Mouse (Mus musculus) liver, embryonic 13.5 days (tissue): ENCODE measurements at regions not wholly inside any gene's neighbourhood (a gene's known extent, or its start where the extent isn't known, plus 50 kb on each side); places are given as distances from the start of the nearest gene placed in this dataset.
A peak's percentile ranks its signal among the peaks of the same experiment; 100 is the strongest.

Experiments
- ATAC-seq: fragments of 200-750 bp; cut with Nextera tagmentation; 2 replicates; pipeline ENCODE4 v1.8.0; 2017; ENCODE audit warnings: low read depth, mild to moderate bottlenecking, moderate number of reproducible peaks, moderate library complexity
- DNase-seq: peaks from one replicate; pipeline ENCODE4 v3.0.0; 2022
- H3K27ac ChIP-seq: fragments of 300-500 bp; sonication (generic); 2 replicates; pipeline ENCODE4 v1.5.1; 2015; ENCODE audit warnings: moderate library complexity, mild to moderate bottlenecking, inconsistent platforms
- H3K27me3 ChIP-seq: fragments of 300-500 bp; sonication (generic); 2 replicates; pipeline ENCODE4 v1.6.1; 2015; ENCODE audit warnings: mild to moderate bottlenecking, inconsistent platforms
- H3K36me3 ChIP-seq: fragments of 300-500 bp; sonication (generic); 2 replicates; pipeline ENCODE4 v1.6.1; 2015; ENCODE audit warnings: mild to moderate bottlenecking, inconsistent platforms
- H3K4me1 ChIP-seq: fragments of 300-500 bp; sonication (generic); replicated peaks from 2 replicates; pipeline ENCODE4 v1.6.1; 2015; ENCODE audit warnings: inconsistent platforms
- H3K4me2 ChIP-seq: fragments of 300-500 bp; sonication (generic); 2 replicates; pipeline ENCODE4 v1.6.1; 2015; ENCODE audit warnings: inconsistent platforms, mild to moderate bottlenecking, moderate library complexity
- H3K4me3 ChIP-seq: fragments of 300-500 bp; sonication (generic); replicated peaks from 2 replicates; pipeline ENCODE4 v1.5.1; 2015; ENCODE audit warnings: mild to moderate bottlenecking, inconsistent platforms
- H3K9ac ChIP-seq: fragments of 300-500 bp; sonication (generic); 2 replicates; pipeline ENCODE4 v1.6.1; 2015; ENCODE audit warnings: mild to moderate bottlenecking, inconsistent platforms
- H3K9me3 ChIP-seq: fragments of 300-500 bp; sonication (generic); replicated peaks from 2 replicates; pipeline ENCODE4 v1.6.1; 2016; ENCODE audit warnings: inconsistent platforms
- WGBS: fragments of 180-500 bp; shearing (Covaris S2); methylation state at CpG from one replicate; pipeline ENCODE4 v1.1.7; 2015; ENCODE audit not compliant: insufficient replicate concordance; 5-methylcytosine and 5-hydroxymethylcytosine counted together

GRCm38 (mm10) chr5:106365094-106365493 lies 92.9 kb downstream of the Barhl2 start:
- Histone ChIP-seq H3K4me2 (no peak overlapping the region), H3K9ac (no peak overlapping the region), H3K9me3 (no peaks in the 10 kb centered on the region), H3K27ac (no peak overlapping the region), H3K27me3 (no peaks in the 10 kb centered on the region), H3K4me1 (no peaks in the 10 kb centered on the region), H3K36me3 (no peaks in the 10 kb centered on the region), H3K4me3 (no peak overlapping the region)
- DNase-seq (no peak), ATAC-seq (no peak)
- 42% methylated on average over 8 of the region's 8 CpGs for WGBS

DNA sequence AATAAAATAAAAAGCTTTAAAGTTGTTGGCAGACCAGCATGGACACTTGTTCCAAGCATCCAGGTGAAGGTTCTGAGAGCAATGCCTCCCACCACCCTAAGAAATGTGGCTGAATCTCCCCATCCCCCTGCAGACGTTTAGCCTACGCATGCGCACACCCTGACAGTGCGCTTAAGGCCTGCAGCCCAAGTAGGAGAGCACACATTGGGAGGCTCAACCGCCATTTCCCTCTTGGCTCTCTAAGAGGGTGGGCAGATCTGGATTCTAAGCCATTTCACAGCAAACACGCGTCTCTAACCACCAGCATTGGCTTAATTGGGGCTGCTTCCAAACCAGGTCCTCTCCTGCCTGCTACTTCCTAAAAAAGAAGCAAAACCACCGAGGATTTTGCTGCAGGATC lies 106.6 kb downstream of the Barhl2 start:
- no peak overlapping the region for H3K4me3 ChIP-seq
- no peaks in the 10 kb centered on the region for H3K4me1 ChIP-seq
- DNase-seq, result no peak
- ATAC-seq, result no peak
- H3K9ac ChIP-seq, result no peak overlapping the region
- WGBS, result 72% methylated on average over 8 of the region's 8 CpGs
- H3K9me3 ChIP-seq, result no peaks in the 10 kb centered on the region
- H3K4me2 ChIP-seq, result no peak overlapping the region
- no peaks in the 10 kb centered on the region for H3K36me3 ChIP-seq
- no peak overlapping the region for H3K27ac ChIP-seq
- no peaks in the 10 kb centered on the region for H3K27me3 ChIP-seq

DNA sequence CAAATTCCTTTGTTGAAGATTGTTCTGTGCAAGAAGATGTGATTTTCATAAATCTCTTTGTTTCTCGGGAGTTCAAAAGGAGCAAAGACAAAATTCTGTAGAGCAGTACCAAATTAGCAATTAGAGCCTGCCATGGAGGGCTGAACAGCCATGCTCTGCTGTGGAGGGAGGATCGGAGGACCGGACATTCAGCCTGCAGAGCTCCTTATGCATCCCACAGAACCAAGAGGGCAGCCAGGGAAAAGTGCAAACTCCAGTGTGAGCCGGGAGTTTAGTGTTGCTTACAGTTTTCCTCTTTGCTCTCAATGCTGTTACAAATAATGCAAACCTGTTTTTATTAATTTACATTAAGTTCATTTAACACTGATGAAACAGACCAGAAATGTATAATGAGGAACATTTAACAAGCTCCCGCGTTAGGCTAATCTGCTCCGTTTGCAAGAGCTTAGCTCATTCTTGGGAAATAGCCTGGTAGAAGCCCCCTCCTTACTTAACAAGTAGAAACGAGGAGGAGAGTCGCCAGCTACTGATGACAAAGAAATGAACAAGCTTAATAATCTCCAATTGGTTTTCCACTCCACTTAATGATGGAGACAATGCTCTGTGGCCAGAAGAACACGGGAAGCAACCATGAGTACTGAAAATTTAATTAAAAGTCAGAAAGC lies 108.0 kb downstream of the Barhl2 start:
- Histone ChIP-seq H3K9ac (no peak overlapping the region), H3K27me3 (no peaks in the 10 kb centered on the region), H3K4me1 (no peaks in the 10 kb centered on the region), H3K4me2 (no peak overlapping the region), H3K36me3 (no peaks in the 10 kb centered on the region), H3K4me3 (no peak overlapping the region), H3K27ac (no peak overlapping the region), H3K9me3 (no peaks in the 10 kb centered on the region)
- DNase-seq (no peak), ATAC-seq (no peak)
- 59% methylated on average over 10 of the region's 10 CpGs for WGBS

DNA sequence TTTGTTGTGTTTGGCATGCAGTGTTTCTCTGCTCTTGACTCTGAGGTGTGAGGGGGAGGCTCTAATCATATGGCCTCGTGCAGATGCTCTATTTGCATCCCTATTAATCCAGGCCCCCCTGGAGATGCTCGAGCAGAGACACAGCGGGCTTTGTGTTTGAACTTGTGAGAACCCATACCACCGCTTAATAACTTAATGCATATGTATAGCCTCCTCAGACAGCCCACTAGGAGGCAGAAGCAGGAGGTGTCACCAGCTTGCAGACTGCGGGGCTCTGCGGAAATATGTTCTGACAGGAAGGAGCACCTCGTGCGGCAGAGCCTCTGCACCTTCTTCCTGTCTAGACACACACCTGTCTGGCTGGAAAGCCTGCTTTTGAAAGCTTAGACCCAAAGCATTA lies 113.7 kb downstream of the Barhl2 start:
- Histone ChIP-seq H3K27ac (no peak overlapping the region), H3K9me3 (no peaks in the 10 kb centered on the region), H3K4me1 (no peaks in the 10 kb centered on the region), H3K36me3 (no peaks in the 10 kb centered on the region), H3K27me3 (peaks cover 10% of the 10 kb centered on the region), H3K4me3 (no peak overlapping the region), H3K4me2 (no peak overlapping the region), H3K9ac (no peak overlapping the region)
- DNase-seq (no peak), ATAC-seq (no peak)
- 6% methylated on average over 8 of the region's 8 CpGs for WGBS

GRCm38 (mm10) chr5:106343601-106344000 lies 114.4 kb downstream of the Barhl2 start:
- Histone ChIP-seq H3K4me1 (no peaks in the 10 kb centered on the region), H3K27me3 (peaks cover 10% of the 10 kb centered on the region), H3K36me3 (no peaks in the 10 kb centered on the region), H3K4me2 (no peak overlapping the region), H3K4me3 (no peak overlapping the region), H3K27ac (no peak overlapping the region), H3K9me3 (no peaks in the 10 kb centered on the region), H3K9ac (no peak overlapping the region)
- no peak for DNase-seq
- ATAC-seq, result no peak
- WGBS, result 28% methylated on average over 6 of the region's 6 CpGs

GRCm38 (mm10) chr5:106341361-106341760 lies 116.6 kb downstream of the Barhl2 start:
- H3K4me2 ChIP-seq, result no peak overlapping the region
- no peaks in the 10 kb centered on the region for H3K36me3 ChIP-seq
- no peak overlapping the region for H3K4me3 ChIP-seq
- no peak for ATAC-seq
- no peak overlapping the region for H3K9ac ChIP-seq
- H3K4me1 ChIP-seq, result no peaks in the 10 kb centered on the region
- peaks cover 10% of the 10 kb centered on the region for H3K27me3 ChIP-seq
- no peak overlapping the region for H3K27ac ChIP-seq
- H3K9me3 ChIP-seq, result no peaks in the 10 kb centered on the region
- WGBS, result 55% methylated on average over 12 of the region's 12 CpGs
- DNase-seq, result no peak

DNA sequence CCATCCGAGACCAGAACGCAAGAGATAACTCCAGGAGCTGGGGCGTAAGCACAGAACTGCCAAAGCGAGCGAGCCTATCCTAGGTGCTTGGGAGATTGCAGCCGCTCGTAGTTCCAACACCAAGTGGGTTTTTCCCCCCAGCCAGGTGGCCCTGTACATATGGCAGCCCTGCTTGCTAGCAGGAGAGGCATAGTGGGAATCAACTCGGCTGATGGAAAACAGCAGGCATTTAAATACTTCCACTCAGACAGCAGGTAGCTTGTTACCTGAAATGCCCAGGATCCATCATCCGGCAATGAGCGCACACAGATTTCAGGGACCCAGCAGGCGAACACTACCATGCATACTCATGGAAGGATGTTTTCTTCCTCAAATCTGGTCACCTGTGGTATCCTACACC lies 122.3 kb downstream of the Barhl2 start:
- H3K9ac ChIP-seq, result no peak overlapping the region
- ATAC-seq (no peak), DNase-seq (no peak)
- H3K27me3 ChIP-seq, result no peaks in the 10 kb centered on the region
- no peak overlapping the region for H3K4me2 ChIP-seq
- no peak overlapping the region for H3K4me3 ChIP-seq
- no peaks in the 10 kb centered on the region for H3K36me3 ChIP-seq
- no peaks in the 10 kb centered on the region for H3K9me3 ChIP-seq
- WGBS, result 78% methylated on average over 11 of the region's 11 CpGs
- no peak overlapping the region for H3K27ac ChIP-seq
- no peaks in the 10 kb centered on the region for H3K4me1 ChIP-seq

DNA sequence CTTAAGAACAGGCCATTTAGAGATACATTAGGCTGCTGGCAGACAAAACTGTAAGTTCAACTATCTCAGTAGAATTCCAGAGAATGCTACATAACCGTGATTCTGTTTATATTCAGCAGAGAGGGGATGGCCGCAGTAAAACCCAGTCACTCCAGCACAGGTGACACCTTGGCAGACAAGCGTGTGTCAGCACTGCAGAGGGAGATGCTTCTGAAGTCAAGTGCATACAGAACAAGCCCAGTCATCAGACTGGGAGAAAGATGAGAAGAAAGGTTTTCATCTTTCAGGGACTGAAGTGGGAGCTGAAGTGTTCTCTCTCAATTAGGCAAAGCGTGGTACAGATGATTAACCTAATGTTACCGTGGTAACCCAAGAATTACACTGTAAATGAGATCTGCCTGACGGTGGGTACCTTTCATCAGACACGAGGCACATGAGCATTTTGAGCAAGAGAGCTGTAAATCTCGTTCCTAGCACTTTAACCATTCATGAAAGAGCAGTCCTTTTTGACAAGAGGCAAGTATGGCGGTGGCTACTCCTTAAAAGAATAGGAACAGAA lies 130.3 kb downstream of the Barhl2 start:
- Histone ChIP-seq H3K36me3 (no peaks in the 10 kb centered on the region), H3K9me3 (no peaks in the 10 kb centered on the region), H3K27ac (no peak overlapping the region), H3K4me2 (no peak overlapping the region), H3K4me1 (no peaks in the 10 kb centered on the region), H3K4me3 (no peak overlapping the region), H3K9ac (no peak overlapping the region), H3K27me3 (no peaks in the 10 kb centered on the region)
- ATAC-seq (no peak), DNase-seq (no peak)
- WGBS, result 58% methylated on average over 9 of the region's 9 CpGs

- ATAC-seq (no peak), DNase-seq (no peak)
- Histone ChIP-seq H3K4me1 (no peaks in the 10 kb centered on the region), H3K9ac (no peak overlapping the region), H3K9me3 (no peaks in the 10 kb centered on the region), H3K27ac (no peak overlapping the region), H3K4me3 (no peak overlapping the region), H3K36me3 (no peaks in the 10 kb centered on the region), H3K4me2 (no peak overlapping the region), H3K27me3 (no peaks in the 10 kb centered on the region)
- 62% methylated on average over 18 of the region's 18 CpGs for WGBS
Observed at GRCm38 (mm10) chr5:106322574-106323215, 135.3 kb downstream of the Barhl2 start.

GRCm38 (mm10) chr5:106321426-106321825 lies 136.5 kb downstream of the Barhl2 start:
- H3K36me3 ChIP-seq, result no peaks in the 10 kb centered on the region
- no peak overlapping the region for H3K4me3 ChIP-seq
- no peak for DNase-seq
- H3K4me1 ChIP-seq, result no peaks in the 10 kb centered on the region
- WGBS, result 35% methylated on average over 5 of the region's 5 CpGs
- H3K4me2 ChIP-seq, result no peak overlapping the region
- peak; percentile 66; the same call in 1 of the 2 replicates for ATAC-seq
- H3K27ac ChIP-seq, result no peak overlapping the region
- no peaks in the 10 kb centered on the region for H3K27me3 ChIP-seq
- no peak overlapping the region for H3K9ac ChIP-seq
- no peaks in the 10 kb centered on the region for H3K9me3 ChIP-seq

DNA sequence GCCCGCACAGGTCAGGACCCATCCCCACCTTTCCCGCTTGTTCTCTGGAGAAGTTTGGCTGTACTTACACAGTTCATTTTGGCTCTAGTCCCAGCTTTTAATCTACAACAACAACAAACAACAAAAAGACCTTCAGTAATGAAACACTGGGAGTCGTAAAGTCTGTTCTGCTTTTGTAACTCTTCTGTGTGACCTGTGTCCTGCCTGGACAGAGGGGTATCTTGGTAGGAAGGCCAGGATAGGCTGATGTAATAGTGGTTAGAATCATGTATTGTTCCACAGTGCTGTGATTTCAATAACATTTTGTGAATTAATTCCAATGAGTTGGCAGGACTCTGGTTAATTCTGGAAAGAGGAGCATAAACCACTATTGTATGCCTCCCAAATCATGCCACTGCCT lies 136.9 kb downstream of the Barhl2 start:
- no peak for DNase-seq
- no peaks in the 10 kb centered on the region for H3K9me3 ChIP-seq
- H3K4me3 ChIP-seq, result no peak overlapping the region
- 68% methylated on average over 3 of the region's 3 CpGs for WGBS
- no peaks in the 10 kb centered on the region for H3K36me3 ChIP-seq
- H3K27me3 ChIP-seq, result no peaks in the 10 kb centered on the region
- no peak overlapping the region for H3K9ac ChIP-seq
- ATAC-seq, result 0 out of 2 replicates have a peak, but pooled peaks have one; percentile 36
- H3K4me1 ChIP-seq, result no peaks in the 10 kb centered on the region
- H3K27ac ChIP-seq, result no peak overlapping the region
- no peak overlapping the region for H3K4me2 ChIP-seq

- H3K27ac ChIP-seq, result no peak overlapping the region
- H3K4me3 ChIP-seq, result no peak overlapping the region
- H3K27me3 ChIP-seq, result no peaks in the 10 kb centered on the region
- H3K9ac ChIP-seq, result no peak overlapping the region
- no peaks in the 10 kb centered on the region for H3K9me3 ChIP-seq
- no peak for DNase-seq
- no peak overlapping the region for H3K4me2 ChIP-seq
- no peaks in the 10 kb centered on the region for H3K36me3 ChIP-seq
- ATAC-seq, result no peak
- WGBS, result 43% methylated on average over 6 of the region's 6 CpGs
- no peaks in the 10 kb centered on the region for H3K4me1 ChIP-seq
Observed at GRCm38 (mm10) chr5:106320039-106320438, 137.9 kb downstream of the Barhl2 start.
